16 mouse cellular contexts compared by ENCODE assay signal in the genomic region with DNA sequence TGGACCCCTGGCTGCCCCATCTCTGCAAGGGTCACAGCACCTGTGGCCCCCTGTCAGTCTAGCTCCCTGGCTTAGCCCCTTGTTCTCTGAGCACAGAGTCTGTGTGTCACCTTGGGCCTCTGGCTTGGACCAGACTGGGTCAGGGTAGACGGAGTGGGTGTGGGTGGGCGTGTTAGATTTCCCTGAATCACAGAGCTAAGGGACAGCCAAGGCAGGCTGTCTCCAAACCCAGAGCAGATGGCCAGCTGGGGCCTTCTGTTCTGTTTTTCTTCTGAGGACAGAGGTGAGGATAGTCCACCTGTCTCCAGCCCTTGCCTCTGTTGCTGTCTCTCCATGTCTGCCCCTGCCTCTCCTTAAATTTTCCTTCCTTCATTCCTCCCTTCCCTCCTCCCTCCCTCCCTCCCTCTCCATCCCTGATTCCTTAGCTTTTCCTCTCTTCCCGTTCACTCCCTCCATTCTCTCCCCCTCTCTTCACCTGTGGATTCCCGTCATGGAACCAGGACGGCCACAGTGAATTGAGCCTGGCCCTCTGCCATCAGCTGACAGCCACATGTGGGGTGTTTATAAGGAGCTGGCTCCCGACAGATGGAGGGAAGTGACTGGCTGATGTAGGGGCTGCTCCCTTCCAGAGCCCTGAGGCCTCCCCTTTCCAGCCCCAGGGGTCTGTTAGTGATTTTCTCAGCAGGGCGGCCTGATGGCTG. TPM values are rescaled to one million over a fixed set of nuclear protein-coding genes. Genes with fewer than 3 reads are reported as not detected.
DNase-seq lines count a peak whose midpoint lies in the region; ATAC-seq lines count a peak whose summit lies in the region.
"Had no signal": no experiment of that assay in that cellular context is flagged by ENCODE, and none has a peak within 500 bp of the region (broad histone marks: within the 10 kb centered on the region; RNA-seq: fewer than 3 reads in every experiment).

No protein-coding gene starts in this region.

- ATAC-seq in forebrain, embryonic 15.5 days (replicated peaks), result peak; percentile 67; the same call in 1 of the 2 replicates
- peak; percentile 64; the same call in 1 of the 2 replicates for ATAC-seq in neural tube, embryonic 13.5 days (ENCODE audit: low read depth)
- ATAC-seq in liver, embryonic 11.5 days (replicated peaks; ENCODE audit: low FRiP score), result no peak
- ATAC-seq: activated CD4-positive, CD25-positive, alpha-beta regulatory T cell, adult 4 months had no signal

- H3K9me3 ChIP-seq in forebrain, embryonic 15.5 days, result no peaks in the 10 kb centered on the region
- H3K9me3 ChIP-seq in neural tube, embryonic 13.5 days, result no peaks in the 10 kb centered on the region
- H3K9me3 ChIP-seq in liver, embryonic 11.5 days (ENCODE audit: control insufficient read depth, low read length), result no peaks in the 10 kb centered on the region
- H3K9me3 ChIP-seq: limb, embryonic 15.5 days; megakaryocyte, embryonic 14.5 days had no signal

- WGBS in forebrain, embryonic 15.5 days, result 35% methylated on average over 7 of the region's 7 CpGs
- WGBS in neural tube, embryonic 13.5 days, result 44% methylated on average over 7 of the region's 7 CpGs
- 58% methylated on average over 7 of the region's 7 CpGs for WGBS in liver, embryonic 11.5 days

- H3K4me3 ChIP-seq in forebrain, embryonic 15.5 days, result no peak overlapping the region
- H3K4me3 ChIP-seq in neural tube, embryonic 13.5 days, result no peak overlapping the region
- no peak overlapping the region for H3K4me3 ChIP-seq in liver, embryonic 11.5 days (ENCODE audit: low read depth, low read length)
- H3K4me3 ChIP-seq: limb, embryonic 15.5 days; megakaryocyte, embryonic 14.5 days had no signal

- H3K36me3 ChIP-seq in forebrain, embryonic 15.5 days, result no peaks in the 10 kb centered on the region
- no peaks in the 10 kb centered on the region for H3K36me3 ChIP-seq in neural tube, embryonic 13.5 days
- no peaks in the 10 kb centered on the region for H3K36me3 ChIP-seq in liver, embryonic 11.5 days (ENCODE audit: control insufficient read depth, insufficient read depth, low read length)
- H3K36me3 ChIP-seq: limb, embryonic 15.5 days had no signal

- H3K27me3 ChIP-seq in forebrain, embryonic 15.5 days, result no peaks in the 10 kb centered on the region
- no peaks in the 10 kb centered on the region for H3K27me3 ChIP-seq in neural tube, embryonic 13.5 days
- no peaks in the 10 kb centered on the region for H3K27me3 ChIP-seq in liver, embryonic 11.5 days (replicated peaks; ENCODE audit: control insufficient read depth, insufficient read depth, low read length)

- peak; percentile 58 for DNase-seq in left cerebral cortex, postnatal 4 days
- DNase-seq in left cerebral cortex, postnatal 25 days (ENCODE audit: low spot score in 2 of 2), result no peak
- peak; percentile 65 for DNase-seq in brain, adult 2 months (ENCODE audit: low read depth, low spot score)
- no peak for DNase-seq in liver, embryonic 11.5 days (ENCODE audit: low spot score)
- DNase-seq in gastrocnemius, adult 18-20 months (ENCODE audit: low spot score), result no peak
- DNase-seq: cerebellum, adult 11-12 months; kidney, adult 11 months; kidney, postnatal 25 days; lung, embryonic 14.5 days had no signal

- H3K9ac ChIP-seq in forebrain, embryonic 15.5 days (replicated peaks), result no peak overlapping the region
- H3K9ac ChIP-seq in neural tube, embryonic 13.5 days, result no peak overlapping the region
- no peak overlapping the region for H3K9ac ChIP-seq in liver, embryonic 11.5 days (ENCODE audit: low read depth, low read length)
- H3K9ac ChIP-seq: limb, embryonic 15.5 days; lung, embryonic 14.5 days had no signal

- intact Hi-C loops in left cerebral cortex, postnatal 4 days (cut with DNase I), result no loop called here
- intact Hi-C loops in left cerebral cortex, postnatal 25 days (cut with DNase I), result loop anchor here (5.0 kb wide), 1 partner anchor 44 kb away; no protein-coding TSS in a partner anchor

- 0 out of 2 replicates have a peak overlapping the region, but pooled peaks have one; percentile 25 for H3K27ac ChIP-seq in forebrain, embryonic 15.5 days (replicated peaks)
- H3K27ac ChIP-seq in neural tube, embryonic 13.5 days (replicated peaks), result peak overlapping the region; percentile 64
- H3K27ac ChIP-seq in liver, embryonic 11.5 days (ENCODE audit: low read depth, low read length), result no peak overlapping the region
- H3K27ac ChIP-seq: limb, embryonic 15.5 days had no signal

- H3K4me2 ChIP-seq in forebrain, embryonic 15.5 days (replicated peaks), result no peak overlapping the region
- no peak overlapping the region for H3K4me2 ChIP-seq in neural tube, embryonic 13.5 days
- H3K4me2 ChIP-seq in liver, embryonic 11.5 days, result no peak overlapping the region
- H3K4me2 ChIP-seq: limb, embryonic 15.5 days; lung, embryonic 14.5 days had no signal

- H3K4me1 ChIP-seq in forebrain, embryonic 15.5 days, result peaks cover 12% of the 10 kb centered on the region
- peaks cover 18% of the 10 kb centered on the region for H3K4me1 ChIP-seq in neural tube, embryonic 13.5 days (replicated peaks)
- H3K4me1 ChIP-seq in liver, embryonic 11.5 days (replicated peaks; ENCODE audit: control insufficient read depth, insufficient read depth, low read length), result no peaks in the 10 kb centered on the region

RNA-seq across cellular contexts. Expression of gene Jph3, which starts 33.7 kb away (rescaled TPM):
- total RNA-seq in left cerebral cortex, postnatal 4 days (2021), result 100 to 1,000 TPM; 116 to 119 TPM
- 100 to 1,000 TPM; 254 to 260 TPM for total RNA-seq in left cerebral cortex, postnatal 25 days (2021)
- polyA plus RNA-seq in forebrain, embryonic 15.5 days (2015; fragmentation: Nextera tagmentation; extraction: Ambion mirVana), result 79.9 and 82.5 TPM in 2 replicates
- 101 and 104 TPM in 2 replicates for polyA plus RNA-seq in neural tube, embryonic 13.5 days (2015; fragmentation: Nextera tagmentation; extraction: Ambion mirVana)
- 0.49 and 0.64 TPM in 2 replicates for polyA plus RNA-seq in liver, embryonic 11.5 days (2014; fragmentation: Nextera tagmentation; extraction: Ambion mirVana)
- total RNA-seq in gastrocnemius, adult 18-20 months (2021), result under 1 TPM in 1 of 2 experiments, not detected in 1; 0.07 TPM
- total RNA-seq: common myeloid progenitor, adult 5-6 weeks; heart, postnatal 25 days had no signal

Comparison
In these comparisons a context has a peak if more than half of its experiments do, and no peak if none do; other contexts are left out.
1. DNase-seq: peak in left cerebral cortex, postnatal 4 days (single experiment) and brain, adult 2 months (single experiment); none in left cerebral cortex, postnatal 25 days (0 of 2), liver, embryonic 11.5 days (single experiment) and gastrocnemius, adult 18-20 months (single experiment).
2. RNA of gene Jph3, which starts 33.7 kb away (total RNA-seq): 254 to 260 TPM in left cerebral cortex, postnatal 25 days and 116 to 119 TPM in left cerebral cortex, postnatal 4 days; 0.07 TPM in gastrocnemius, adult 18-20 months; every median in the first group is over 100 times any median in the second.